Mouse (Mus musculus): ENCODE data around the gene Lrrc8e. TPM values are rescaled to one million over a fixed set of nuclear protein-coding genes. Genes with fewer than 3 reads are reported as not detected.
A peak's percentile ranks its signal among the peaks of the same experiment; 100 is the strongest.
"Not testable (repeated sequence)": the region's sequence is repeated elsewhere in the genome, so short reads cannot be mapped to it uniquely, and the experiment has no call there.

Gene Lrrc8e
- polyA plus RNA-seq, 1 experiment from 2014 or later = 2.3 TPM

DNA sequence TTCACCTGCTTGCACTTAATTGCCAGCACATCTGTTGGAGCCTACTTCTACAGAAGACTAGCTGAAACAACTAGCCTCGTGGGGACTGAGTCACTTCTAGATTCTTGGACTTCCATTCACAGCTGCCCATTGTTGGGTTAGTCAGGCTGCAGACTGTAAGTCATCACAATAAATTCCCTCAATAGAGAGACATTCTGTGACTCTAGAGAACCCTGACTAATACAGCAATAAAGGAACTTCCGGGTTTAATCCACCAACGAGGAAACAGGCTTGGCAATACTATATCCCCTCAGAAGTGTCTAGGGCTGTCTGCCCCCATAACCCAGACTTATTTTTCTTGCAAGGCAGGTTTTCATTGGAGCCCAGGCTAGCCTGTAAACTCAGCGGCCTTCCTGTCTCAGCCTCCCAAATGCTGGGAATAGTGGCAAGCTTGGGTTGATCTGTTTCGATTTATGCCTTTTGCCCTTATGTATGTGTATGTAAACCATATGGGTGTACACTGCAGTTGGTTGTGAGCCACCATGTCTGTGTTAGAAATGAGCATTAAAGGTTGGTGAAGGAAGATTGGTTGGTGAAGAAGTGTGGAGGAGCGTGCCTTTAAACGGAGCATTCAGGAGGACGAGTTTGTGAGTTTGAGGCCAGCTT is 25.6 kb downstream of the Lrrc8e start:
- Histone ChIP-seq H3K4me1 (ENCODE audit: insufficient read depth) (0 out of 2 replicates have a peak, but pooled peaks cover 3% of the 10 kb centered on the region), H3K9me3 (ENCODE audit: low read depth, low read length) (no peaks in the 10 kb centered on the region), H3K27me3 (ENCODE audit: insufficient read depth, low read length) (no peaks in the 10 kb centered on the region), H3K9ac (peak overlapping the region; percentile 67), H3K36me3 (ENCODE audit: insufficient read depth) (peaks cover 44% of the 10 kb centered on the region), H3K27ac (ENCODE audit: low read depth) (no peak overlapping the region), H3K4me2 (peak overlapping the region; percentile 81), H3K4me3 (ENCODE audit: low read depth, low read length) (peak overlapping the region; percentile 73)
- WGBS = 48% methylated on average over 8 of the region's 8 CpGs
- DNase-seq = no peak
- TF ChIP-seq CTCF (IDR thresholded peaks at IDR 0.05; ENCODE audit: low read depth) = no peak
- ATAC-seq (ENCODE audit: insufficient read depth) = peak; percentile 0; the same call in 1 of the 2 replicates

DNA sequence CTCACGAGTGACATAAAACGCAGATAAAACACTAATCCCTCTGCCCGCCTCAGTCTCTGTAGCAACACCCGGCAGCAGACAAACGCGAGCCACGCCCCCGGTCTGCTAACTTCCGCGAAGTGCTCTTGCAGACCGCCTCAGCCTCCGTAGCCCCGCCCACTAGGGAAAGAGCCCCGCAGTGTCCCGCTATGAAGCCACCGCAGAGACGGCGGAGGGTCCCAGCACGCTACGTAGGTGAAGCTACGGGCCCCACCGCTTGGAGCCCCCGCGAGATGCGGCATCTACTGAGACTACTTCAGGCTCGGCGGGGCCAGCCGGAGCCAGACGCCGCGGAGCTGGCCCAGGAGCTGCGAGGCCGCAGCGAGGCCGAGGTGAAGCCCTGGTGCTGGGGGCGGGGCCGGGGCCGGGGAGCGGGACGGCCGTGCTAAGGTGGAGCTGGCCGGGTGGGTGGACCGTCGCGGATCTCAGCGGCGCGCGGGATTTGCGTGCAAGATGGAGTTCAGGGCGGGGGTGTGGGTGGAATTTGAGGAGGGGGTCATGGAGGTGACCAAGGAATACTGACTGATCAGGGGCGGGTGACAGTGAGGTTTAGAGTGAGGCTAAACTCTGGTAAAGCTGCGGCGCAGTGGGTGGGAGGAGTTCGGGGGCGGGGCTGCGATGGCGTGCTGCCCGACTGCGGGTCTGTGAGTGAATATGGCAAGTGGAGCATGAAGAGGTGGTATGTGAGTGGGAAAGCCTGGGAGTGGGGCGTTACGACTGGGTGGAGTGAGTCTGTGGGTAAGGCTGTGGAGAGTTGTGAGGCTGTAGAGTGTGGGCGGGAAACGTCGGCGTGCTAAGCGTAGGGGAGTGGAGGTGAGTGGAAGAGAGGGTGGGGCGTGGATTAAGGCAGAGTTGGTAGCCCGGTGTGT is 26.6 kb downstream of the Lrrc8e start, which contains the start of gene Snapc2:
Gene Snapc2 (plus strand): TSS at position 147 of the 908 bp plus-strand sequence.
- Histone ChIP-seq H3K4me2 (peak within 1 kb of the TSS; percentile 81), H3K27me3 (ENCODE audit: insufficient read depth, low read length) (no peaks in the 10 kb centered on the region), H3K36me3 (ENCODE audit: insufficient read depth) (peaks cover 39% of the 10 kb centered on the region), H3K9ac (peak within 1 kb of the TSS; percentile 67), H3K9me3 (ENCODE audit: low read depth, low read length) (no peaks in the 10 kb centered on the region), H3K27ac (ENCODE audit: low read depth) (peak within 1 kb of the TSS; percentile 84), H3K4me1 (ENCODE audit: insufficient read depth) (0 out of 2 replicates have a peak, but pooled peaks cover 3% of the 10 kb centered on the region), H3K4me3 (ENCODE audit: low read depth, low read length) (peak within 1 kb of the TSS; percentile 73)
- no peak for TF ChIP-seq CTCF (IDR thresholded peaks at IDR 0.05; ENCODE audit: low read depth)
- DNase-seq (peak; percentile 99), ATAC-seq (ENCODE audit: insufficient read depth) (peak; percentile 91)
- WGBS = 1% methylated on average over 69 of the region's 69 CpGs

DNA sequence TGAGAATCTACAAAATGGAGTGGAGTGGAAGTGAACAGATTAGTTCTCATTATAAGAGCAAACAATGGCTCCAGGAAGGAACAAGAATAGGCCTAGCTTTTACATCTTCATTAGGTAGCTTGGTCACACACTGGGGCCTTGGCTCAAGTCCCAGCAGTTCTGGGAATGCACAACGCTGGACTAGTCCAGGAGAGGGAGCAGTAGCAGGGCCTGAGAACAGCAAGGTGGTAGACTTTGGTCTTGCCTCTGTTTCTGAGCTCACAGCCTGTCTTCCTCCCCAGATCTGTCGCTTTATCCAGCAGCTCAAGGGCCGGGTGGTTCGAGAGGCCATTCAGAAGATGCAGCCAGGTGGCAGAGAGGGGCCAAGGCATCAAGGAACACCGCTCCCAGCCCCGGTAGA is 27.4 kb downstream of the Lrrc8e start:
- Histone ChIP-seq H3K4me3 (ENCODE audit: low read depth, low read length) (peak overlapping the region; percentile 73), H3K27ac (ENCODE audit: low read depth) (no peak overlapping the region), H3K9me3 (ENCODE audit: low read depth, low read length) (no peaks in the 10 kb centered on the region), H3K4me1 (ENCODE audit: insufficient read depth) (0 out of 2 replicates have a peak, but pooled peaks cover 3% of the 10 kb centered on the region), H3K4me2 (peak overlapping the region; percentile 81), H3K36me3 (ENCODE audit: insufficient read depth) (peaks cover 35% of the 10 kb centered on the region), H3K27me3 (ENCODE audit: insufficient read depth, low read length) (no peaks in the 10 kb centered on the region), H3K9ac (peak overlapping the region; percentile 67)
- TF ChIP-seq CTCF (IDR thresholded peaks at IDR 0.05; ENCODE audit: low read depth) = peak; percentile 58
- DNase-seq (peak; percentile 75), ATAC-seq (ENCODE audit: insufficient read depth) (no peak)
- WGBS = 57% methylated on average over 6 of the region's 6 CpGs

DNA sequence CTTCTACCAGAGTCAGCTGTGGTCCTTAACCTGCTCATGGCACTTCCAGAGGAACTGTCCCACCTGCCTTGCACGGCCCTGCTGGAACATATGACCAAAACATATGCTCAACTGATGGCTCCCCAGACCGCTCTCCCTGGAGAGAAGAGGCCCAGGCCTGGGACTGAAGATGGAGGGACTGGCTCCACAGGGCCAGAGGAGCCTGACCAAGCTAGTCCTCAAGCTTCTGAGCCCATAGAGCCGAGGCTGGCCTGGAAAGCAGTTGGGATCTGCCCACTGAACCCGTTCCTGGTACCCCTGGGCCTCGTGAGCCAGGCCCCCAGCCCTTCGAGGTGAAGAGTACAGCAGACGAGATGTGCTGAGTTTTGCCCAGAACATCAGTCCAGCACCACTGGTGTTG is 28.8 kb downstream of the Lrrc8e start:
- not testable (repeated sequence) for H3K9me3 ChIP-seq (ENCODE audit: low read depth, low read length); ATAC-seq (ENCODE audit: insufficient read depth); H3K4me2 ChIP-seq; H3K9ac ChIP-seq; H3K27me3 ChIP-seq (ENCODE audit: insufficient read depth, low read length); DNase-seq; H3K27ac ChIP-seq (ENCODE audit: low read depth); H3K4me3 ChIP-seq (ENCODE audit: low read depth, low read length); H3K4me1 ChIP-seq (ENCODE audit: insufficient read depth)
- WGBS = 80% methylated on average over 7 of the region's 7 CpGs
- peaks cover 41% of the 10 kb centered on the region for H3K36me3 ChIP-seq (ENCODE audit: insufficient read depth)

DNA sequence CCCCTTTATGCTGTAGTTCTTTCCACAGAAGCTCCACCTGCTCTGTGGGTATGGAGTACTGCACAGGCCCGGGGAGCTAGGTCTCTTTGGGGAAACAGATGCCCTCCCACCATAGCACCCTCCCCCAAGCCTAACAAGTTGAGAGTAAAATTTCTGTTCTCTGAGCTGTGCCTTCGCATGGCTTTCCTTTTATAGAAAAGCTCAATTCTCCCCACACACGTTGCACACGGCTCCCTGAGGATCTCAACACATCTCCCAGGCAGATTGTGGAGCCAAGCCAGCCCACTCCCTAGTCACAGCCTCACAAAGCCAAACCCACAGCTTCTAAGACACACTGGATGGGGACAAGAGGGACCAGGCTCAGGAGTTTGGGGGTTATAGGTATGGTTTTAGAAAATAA is 30.3 kb downstream of the Lrrc8e start:
- Histone ChIP-seq H3K27ac (ENCODE audit: low read depth) (no peak overlapping the region), H3K4me3 (ENCODE audit: low read depth, low read length) (no peak overlapping the region), H3K9ac (no peak overlapping the region; the same call in 1 of the 2 replicates), H3K4me1 (ENCODE audit: insufficient read depth) (0 out of 2 replicates have a peak, but pooled peaks cover 3% of the 10 kb centered on the region), H3K4me2 (peak overlapping the region; percentile 77), H3K36me3 (ENCODE audit: insufficient read depth) (peaks cover 54% of the 10 kb centered on the region), H3K9me3 (ENCODE audit: low read depth, low read length) (no peaks in the 10 kb centered on the region), H3K27me3 (ENCODE audit: insufficient read depth, low read length) (no peaks in the 10 kb centered on the region)
- peak; percentile 28 for DNase-seq
- WGBS = 48% methylated on average over 4 of the region's 4 CpGs
- TF ChIP-seq CTCF (IDR thresholded peaks at IDR 0.05; ENCODE audit: low read depth) = no peak
- no peak for ATAC-seq (ENCODE audit: insufficient read depth)

DNA sequence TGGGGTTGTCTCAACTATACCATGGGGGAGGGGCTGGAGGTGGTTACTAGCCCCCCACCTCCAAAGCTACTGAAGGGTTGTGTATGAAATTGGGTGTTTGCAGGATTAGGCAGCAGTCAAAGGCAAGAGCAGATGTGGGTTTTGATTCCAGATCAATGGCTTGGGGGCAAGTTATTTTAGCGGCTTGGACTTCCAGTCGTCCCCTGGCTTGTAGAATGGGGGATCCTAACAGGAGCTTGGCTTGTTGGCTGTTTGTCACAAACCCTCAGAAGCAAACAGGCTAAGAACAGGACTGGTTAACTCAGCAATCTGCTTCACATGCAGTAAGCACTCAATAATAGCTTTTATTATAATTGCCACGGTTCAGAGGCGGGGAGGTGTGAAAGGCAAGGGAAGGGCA is 30.7 kb downstream of the Lrrc8e start:
- Histone ChIP-seq H3K9me3 (ENCODE audit: low read depth, low read length) (no peaks in the 10 kb centered on the region), H3K27me3 (ENCODE audit: insufficient read depth, low read length) (no peaks in the 10 kb centered on the region), H3K4me2 (peak overlapping the region; percentile 77), H3K36me3 (ENCODE audit: insufficient read depth) (peaks cover 59% of the 10 kb centered on the region), H3K9ac (no peak overlapping the region; the same call in 1 of the 2 replicates), H3K4me3 (ENCODE audit: low read depth, low read length) (no peak overlapping the region), H3K27ac (ENCODE audit: low read depth) (no peak overlapping the region; the same call in 1 of the 2 replicates), H3K4me1 (ENCODE audit: insufficient read depth) (0 out of 2 replicates have a peak, but pooled peaks cover 3% of the 10 kb centered on the region)
- ATAC-seq (ENCODE audit: insufficient read depth) (no peak), DNase-seq (no peak)
- WGBS = 78% methylated on average over 4 of the region's 4 CpGs
- no peak for TF ChIP-seq CTCF (IDR thresholded peaks at IDR 0.05; ENCODE audit: low read depth)

DNA sequence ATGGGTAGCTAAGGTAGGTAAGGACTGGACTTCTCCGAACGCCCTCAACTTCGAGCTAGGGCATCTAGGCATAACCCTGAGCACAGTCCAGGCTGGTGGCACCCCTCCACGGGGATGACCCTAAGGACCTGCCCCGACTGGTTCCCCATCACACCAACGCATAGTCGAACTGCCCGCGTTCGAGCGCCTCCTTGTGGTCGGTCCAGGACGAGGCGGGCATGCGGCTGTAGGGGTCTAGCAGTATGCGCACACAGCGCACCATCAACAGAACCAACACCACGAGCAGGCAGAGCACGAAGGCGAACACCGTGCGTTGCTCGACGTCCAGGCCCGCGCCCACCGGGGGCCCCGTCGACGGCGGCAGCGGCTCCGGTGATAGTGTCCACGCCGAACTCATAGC is 31.6 kb downstream of the Lrrc8e start:
- Histone ChIP-seq H3K9me3 (ENCODE audit: low read depth, low read length) (no peaks in the 10 kb centered on the region), H3K27ac (ENCODE audit: low read depth) (peak overlapping the region; percentile 83; the same call in 1 of the 2 replicates), H3K9ac (peak overlapping the region; percentile 85), H3K4me1 (ENCODE audit: insufficient read depth) (no peaks in the 10 kb centered on the region), H3K4me2 (peak overlapping the region; percentile 77), H3K4me3 (ENCODE audit: low read depth, low read length) (peak overlapping the region; percentile 82), H3K36me3 (ENCODE audit: insufficient read depth) (peaks cover 67% of the 10 kb centered on the region), H3K27me3 (ENCODE audit: insufficient read depth, low read length) (no peaks in the 10 kb centered on the region)
- DNase-seq (peak; percentile 90), ATAC-seq (ENCODE audit: insufficient read depth) (peak; percentile 59)
- TF ChIP-seq CTCF (IDR thresholded peaks at IDR 0.05; ENCODE audit: low read depth) = peak; percentile 98
- 2% methylated on average over 35 of the region's 35 CpGs for WGBS

Data from lung, embryonic 14.5 days (tissue).